Mouse (Mus musculus): ENCODE data around the gene Pde9a.

DNA sequence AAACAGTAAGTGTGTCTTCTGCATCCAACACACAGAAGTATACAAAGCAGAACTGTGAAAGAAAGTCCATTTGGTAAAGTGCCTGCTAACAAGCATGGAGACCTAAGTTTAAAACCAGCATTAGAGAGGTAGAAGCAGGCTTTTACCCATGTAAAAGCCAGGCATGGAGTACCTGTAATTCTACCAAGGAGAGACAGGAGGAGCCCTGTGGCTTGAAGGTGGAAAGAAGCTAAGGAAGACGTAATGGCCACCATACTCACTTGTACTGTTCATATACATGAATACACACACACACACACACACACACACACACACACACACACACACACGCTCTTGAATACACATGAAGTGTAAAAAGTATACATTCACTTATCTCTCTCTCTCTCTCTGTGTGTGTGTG lies 6.9 kb upstream of the Pde9a start:
- TF ChIP-seq TAL1 (IDR thresholded peaks at IDR 0.05; ENCODE audit: low read length) (no peak), GATA1 (IDR thresholded peaks at IDR 0.05; ENCODE audit: low read length) (no peak)

Measured in erythroblast, embryonic 14.5 days (primary cell).